Mouse (Mus musculus) mature B cell (primary cell): ENCODE data around the gene Arpc1b.

ENCODE experiments used
- in situ Hi-C: fragments of 300-500 bp; cut with MboI; formaldehyde crosslinking; loops from 2 replicates; pipeline ENCODE4 v1.14.3; 2019

The Arpc1b gene

GRCm38 (mm10) chr5:145164710-145165109 lies 50.7 kb downstream of the Arpc1b start:
- in situ Hi-C loops, result no loop called here

GRCm38 (mm10) chr5:145165184-145165583 lies 51.2 kb downstream of the Arpc1b start:
- in situ Hi-C loops, result no loop called here

- in situ Hi-C loops, result no loop called here
Observed at GRCm38 (mm10) chr5:145166536-145167305, 52.7 kb downstream of the Arpc1b start, which contains the start of the genes Ptcd1 and Cpsf4. TSS of gene Ptcd1 (minus strand) at chr5:145167108. TSS of gene Cpsf4 (plus strand) at chr5:145167213.

- in situ Hi-C loops, result no loop called here
Observed at GRCm38 (mm10) chr5:145167306-145167661, 53.3 kb downstream of the Arpc1b start.

- in situ Hi-C loops, result no loop called here
Observed at GRCm38 (mm10) chr5:145178461-145178980, 64.5 kb downstream of the Arpc1b start.
